Mouse (Mus musculus) ES-E14 (cell line): ENCODE results near the gene Amh.

ENCODE experiments used
- MAFK ChIP-seq: IDR thresholded peaks from 2 replicates; pipeline ENCODE4 v1.6.1; 2014; ENCODE audit warnings: mild to moderate bottlenecking, low read depth, low read length, inconsistent platforms; ENCODE audit not compliant: insufficient read depth
- ZC3H11A ChIP-seq: IDR thresholded peaks from 2 replicates; pipeline ENCODE4 v1.6.1; 2012; ENCODE audit warnings: low read depth, mild to moderate bottlenecking, inconsistent platforms, low read length, borderline replicate concordance
- ZNF384 ChIP-seq: IDR thresholded peaks from 2 replicates; pipeline ENCODE4 v1.6.1; 2012; ENCODE audit warnings: low read depth, low read length, inconsistent platforms

DNA sequence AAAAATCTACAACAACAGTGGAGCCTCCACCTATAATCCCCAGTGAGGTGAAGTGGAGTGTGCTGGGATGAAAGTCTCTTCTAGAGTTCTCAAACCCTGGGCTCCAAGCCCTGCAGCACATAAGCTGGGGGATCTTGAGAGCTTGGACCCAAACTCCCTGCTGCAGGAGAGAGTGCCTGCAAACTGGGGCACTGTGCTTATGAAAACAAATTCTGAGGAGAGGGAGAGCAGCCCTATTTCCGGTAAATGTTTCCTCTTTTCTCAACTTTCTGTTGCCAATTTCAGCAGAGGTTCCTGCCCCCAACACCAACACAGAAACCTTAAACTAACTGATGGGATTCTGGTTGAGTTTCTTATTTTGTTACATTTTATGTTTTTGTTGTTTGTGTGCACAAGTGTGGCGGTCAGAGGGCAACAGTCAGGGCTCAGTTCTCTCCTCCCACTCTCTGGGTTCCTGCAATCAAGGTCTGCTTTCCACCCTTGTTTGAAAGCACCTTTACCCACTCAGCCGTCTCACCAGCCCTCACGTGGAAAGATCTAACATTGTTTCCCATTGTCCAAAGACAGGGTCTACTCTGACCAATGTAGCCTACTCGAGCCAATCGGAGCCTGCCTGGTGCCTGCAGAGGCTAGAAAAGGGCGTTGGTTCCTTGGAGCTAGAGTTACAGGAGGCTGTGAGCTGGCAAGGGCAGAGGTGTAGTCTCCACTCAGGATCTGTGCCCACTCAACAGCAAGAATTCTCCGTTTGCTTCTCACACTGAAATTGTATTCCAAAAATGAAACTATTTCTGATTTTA lies 19.0 kb downstream of the Amh start:
- TF ChIP-seq ZC3H11A: no peak
- TF ChIP-seq ZNF384: no peak
- no peak for TF ChIP-seq MAFK
